Mouse (Mus musculus) spleen, postnatal 10 days (tissue): ENCODE measurements around the gene Tns3.

Experiments used
- DNase-seq, 2 experiments: peaks; one replicate each; pipeline ENCODE4 v3.0.0; 2021 to 2022; ENCODE audit warnings: low spot score in 2 of 2

Gene Tns3

DNA sequence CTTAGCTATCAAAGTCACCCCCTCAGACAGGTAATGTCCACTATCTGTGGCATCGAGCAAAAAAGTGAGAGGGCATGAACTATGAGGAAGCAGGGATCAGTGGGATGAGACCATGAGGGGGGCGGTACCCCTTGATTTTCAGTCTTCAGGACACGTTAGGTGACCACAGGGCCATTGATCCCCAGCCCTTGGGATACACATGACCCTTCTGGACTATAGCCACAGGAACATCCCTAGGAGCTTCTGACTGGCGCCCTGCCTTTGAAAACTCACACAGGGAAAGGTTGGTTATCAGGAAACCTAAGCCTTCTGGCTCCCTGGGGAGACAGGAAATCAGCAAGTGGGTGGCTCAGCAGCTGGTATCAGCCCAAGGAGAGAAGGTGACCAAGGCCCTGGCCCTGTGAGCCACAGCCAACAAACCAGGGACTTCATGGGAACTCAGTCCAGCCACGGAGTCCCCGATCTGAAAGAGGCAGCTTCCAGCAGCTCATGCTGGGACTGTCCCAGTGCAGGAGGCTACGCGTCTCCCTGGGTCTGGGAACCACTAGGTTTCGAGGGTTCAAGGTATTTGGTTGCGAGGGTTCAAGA is 12.8 kb downstream of the Tns3 start:
- DNase-seq, result no peak

DNA sequence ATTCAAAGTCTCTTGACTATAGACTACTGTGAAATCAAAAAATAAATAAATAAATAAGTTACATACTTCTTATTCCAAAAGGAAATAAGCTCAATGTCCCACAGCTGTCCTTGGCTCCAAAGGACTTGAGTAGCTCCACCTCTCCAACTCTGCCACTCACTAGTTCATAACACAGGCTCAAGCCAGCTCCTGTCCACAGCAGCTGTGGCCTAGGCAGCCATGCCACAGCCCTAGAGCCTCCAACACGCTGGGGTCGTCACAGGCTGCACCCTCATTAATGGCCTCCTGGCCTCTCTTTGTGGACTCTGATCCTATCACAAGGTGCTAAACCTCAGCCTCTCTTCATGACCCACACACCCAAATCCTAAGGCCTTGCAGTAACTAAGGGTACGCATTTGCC is 18.7 kb downstream of the Tns3 start:
- no peak for DNase-seq

DNA sequence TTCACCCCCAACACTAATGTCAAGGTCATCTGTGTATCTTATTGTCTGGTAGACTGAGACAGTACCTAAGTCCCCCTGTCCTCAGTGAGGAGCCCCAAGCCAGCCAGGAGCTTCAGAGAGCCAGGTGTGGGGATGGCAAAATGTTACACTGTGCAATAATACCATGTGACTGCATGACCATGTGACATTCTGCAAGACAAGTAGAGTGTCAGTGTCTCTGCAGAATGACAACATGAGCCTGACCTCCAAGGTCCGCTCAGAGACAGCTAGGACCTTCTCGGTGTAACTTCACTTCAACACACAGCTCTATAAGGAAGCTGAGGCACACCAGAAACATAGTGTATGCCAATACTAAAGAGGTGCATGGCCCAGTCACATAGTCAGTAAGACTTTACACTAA is 20.1 kb downstream of the Tns3 start:
- DNase-seq, result no peak

DNA sequence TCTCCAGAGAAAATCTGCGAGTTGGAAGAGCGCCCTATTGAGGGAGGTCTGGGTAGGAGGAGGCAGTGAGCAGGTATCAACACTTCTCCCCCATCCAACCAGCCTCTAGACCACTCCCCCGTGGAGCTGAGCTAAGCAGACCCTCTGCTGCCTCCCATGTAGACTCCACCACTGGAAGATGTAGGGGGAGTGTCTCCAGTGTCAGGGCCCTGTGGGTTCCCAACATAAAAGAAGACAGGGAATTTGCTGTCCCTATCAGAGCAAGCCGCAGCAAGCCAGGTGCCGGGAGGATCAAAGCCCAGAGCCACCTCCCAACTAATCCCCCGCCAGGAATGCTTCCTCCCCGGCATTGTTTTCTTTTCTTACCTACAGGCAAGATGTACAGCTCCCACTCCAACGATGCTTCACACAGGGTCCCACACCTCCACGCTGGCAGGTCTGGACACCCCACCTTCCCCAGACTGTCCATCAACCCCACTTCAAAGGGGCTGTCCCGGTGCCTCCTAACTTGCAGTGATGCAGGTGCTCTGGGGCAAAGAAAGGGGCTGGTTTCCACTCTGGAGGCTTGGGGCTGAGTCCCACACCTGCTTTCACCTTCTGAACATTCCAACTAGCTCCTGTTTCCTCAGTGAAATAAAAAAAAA is 22.6 kb downstream of the Tns3 start:
- no peak for DNase-seq

DNA sequence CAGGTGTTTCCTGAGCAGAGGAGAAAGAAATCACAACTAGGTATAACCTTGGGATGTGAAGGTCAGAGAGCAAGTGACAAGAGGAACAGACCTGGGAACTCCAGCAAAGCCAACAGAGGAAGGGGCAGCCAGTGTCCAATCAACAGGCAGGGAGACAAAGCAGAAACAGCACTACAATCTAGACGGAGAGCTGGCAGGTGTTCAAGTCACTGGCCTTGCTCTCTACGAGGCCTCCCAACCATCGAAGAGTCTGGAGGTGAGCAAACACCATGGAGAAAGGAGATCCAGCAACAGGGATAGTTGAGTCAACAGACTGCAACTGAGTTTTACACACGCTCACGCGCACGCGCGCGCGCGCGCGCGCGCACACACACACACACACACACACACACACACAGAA is 24.6 kb downstream of the Tns3 start:
- no peak for DNase-seq

DNA sequence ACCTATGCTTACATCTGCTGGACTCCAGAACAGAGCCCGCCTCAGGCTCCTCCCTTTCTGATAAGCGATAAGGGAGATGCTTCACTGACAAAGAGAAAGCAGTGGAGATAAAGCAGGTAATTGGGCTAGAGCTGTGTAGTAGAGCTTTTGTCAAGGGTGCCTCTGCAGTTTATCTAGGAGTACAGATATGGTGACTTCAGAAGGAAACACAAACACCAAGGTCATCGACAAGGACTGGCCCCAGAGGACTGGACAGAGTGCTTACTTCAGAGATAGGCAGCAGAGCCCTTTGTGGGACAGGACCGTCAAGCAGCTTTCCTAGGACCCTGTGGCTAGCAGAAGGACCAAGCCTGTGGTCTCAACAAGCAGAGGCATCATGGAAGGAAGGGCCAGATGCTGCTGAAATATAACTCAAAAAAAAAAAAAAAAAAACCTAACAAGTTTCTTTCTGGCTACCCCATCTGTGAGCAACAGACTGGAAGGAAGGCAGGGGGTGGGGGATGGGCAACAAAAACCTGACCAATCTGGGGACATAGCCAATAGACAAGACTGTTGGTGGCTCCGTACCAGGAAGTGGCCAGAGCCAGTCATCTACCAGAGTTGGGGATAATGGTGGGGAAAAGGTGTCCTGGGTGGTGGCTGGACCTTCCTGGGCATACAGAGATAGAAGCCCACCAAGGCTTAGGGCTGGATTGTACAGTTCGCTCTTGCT is 25.2 kb downstream of the Tns3 start:
- peak in 1 of 2 experiments; percentile 39 for DNase-seq

DNA sequence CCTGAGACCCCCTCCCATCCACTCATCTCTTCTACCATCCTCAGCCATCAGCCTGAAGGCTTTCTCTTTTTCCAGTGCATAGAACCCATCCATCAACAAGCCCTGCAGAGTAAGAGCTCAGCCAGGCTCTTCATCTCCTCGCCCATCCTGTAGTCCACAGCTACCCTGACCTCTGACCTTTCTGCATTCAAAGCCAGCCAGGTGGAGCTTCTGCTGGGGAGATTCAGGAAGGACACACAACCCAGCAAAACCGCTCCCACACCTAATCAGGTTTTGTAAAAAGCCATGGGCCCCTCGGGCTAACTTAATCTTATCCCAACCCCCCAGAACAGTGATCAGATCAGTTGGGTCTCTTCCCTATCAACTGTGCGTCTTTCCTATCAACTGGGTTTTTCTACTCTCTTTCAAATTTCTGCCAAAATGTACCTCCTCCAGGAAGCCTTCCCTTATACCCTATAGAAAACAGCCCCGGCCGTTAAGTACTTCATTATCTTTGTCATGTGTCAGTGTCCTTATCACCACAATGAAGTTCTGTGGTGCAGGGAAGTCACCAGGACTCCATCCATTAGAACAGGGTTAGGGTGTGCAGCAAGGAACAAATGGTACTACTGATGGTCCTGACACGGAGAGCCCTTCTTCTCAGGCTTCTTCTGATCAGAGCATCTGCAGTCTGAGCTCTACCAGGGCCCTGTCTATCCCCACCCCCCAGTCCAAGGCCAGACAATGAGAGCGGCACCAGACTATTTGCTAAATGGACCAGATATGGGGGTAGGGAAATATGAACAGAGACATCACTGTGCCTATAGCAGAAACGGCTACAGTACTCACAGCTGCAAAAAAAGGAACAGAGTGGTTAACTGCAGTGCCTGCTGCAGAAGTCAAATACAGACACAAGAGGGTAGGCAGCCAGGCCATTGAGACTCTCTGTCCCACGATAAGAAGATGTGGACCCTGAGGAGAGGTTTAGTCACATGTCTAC is 26.6 kb downstream of the Tns3 start:
- no peak for DNase-seq

DNA sequence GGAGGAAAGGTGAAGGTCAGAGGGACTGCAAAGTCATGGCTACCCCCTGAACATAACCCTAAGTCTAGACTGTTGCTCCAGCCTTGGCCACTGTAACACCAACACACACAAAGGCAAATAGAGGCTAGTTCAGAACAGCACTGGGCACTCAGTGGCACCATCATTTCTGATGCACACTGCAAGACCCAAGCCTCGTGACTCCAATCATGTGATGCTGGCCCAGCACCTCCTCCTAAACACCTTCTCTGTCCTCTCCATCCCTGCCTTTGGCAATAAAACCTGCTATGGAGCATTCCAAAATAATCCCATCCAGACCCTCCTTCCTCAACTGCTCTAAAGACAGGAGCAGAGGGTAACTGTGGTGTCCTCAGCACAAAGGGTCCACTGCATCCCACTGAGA is 27.7 kb downstream of the Tns3 start:
- DNase-seq, result no peak

DNA sequence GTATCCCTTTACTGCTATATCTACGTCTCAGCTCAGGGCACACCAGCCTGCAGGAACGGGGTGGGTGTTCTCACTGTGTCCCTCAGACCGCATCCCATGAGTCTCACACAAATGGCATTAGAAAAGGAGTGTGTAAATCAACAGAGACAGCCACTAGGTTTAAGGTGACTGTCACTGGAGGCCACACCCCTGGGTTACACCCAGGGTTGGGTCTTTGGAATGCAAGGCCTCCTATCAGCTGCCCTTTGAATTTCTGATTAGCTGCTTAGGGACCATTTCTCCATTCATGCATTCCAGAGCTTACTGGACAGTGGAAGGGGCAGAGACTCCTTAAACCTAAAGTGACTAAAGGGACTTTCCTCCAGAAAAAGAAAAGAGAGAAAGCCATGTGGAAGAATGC is 28.6 kb downstream of the Tns3 start:
- no peak for DNase-seq

DNA sequence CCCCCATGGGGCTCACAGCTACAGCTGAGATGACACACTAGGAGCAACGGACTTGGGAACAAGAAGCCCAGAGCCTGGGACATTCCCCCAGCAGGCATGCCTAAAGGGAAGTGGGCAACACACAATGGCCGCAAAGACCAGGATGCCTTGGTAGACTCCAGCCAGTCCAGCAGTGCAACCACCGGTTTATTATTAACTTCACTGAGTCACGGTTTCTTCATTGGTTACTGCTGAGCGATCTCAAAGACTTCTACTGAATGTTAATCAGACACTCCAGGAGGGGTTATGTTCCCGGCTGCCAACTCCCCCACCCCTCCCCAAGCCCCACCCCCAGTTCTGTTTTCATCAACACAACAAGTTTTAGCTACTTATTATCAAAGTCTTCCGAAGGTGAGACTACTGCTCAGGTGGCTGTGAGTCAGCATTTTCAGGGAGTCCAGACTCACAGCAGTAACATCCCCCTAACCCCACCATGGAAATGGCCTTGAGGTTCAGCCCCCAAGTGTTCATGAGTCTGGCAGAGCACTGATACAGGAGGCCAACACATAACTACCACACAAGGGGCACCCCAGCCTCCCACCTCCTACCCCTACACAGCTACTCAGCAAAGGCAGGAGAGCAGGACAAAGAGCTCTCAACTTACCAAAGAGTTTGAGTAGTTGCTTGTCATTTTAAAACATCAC is 29.5 kb downstream of the Tns3 start:
- DNase-seq, result no peak

DNA sequence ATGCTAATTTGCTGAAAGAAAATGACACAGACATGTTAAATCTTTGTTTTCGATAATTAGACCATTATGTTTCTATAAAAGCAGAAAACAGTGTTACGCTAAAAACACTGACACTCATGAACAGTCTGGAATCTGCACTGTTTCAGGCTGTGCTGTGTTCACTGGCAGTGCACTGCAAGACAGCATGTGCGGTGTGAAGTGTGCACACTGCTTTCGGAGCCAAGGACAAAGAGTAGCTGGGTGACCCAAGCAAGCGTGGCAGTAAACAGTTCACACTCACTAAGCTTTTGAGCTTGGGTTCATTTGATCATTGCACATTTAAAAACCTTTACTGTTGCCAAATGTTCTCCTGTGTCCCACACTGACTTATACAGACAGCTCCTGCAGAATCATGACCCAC is 32.2 kb downstream of the Tns3 start:
- no peak for DNase-seq

DNA sequence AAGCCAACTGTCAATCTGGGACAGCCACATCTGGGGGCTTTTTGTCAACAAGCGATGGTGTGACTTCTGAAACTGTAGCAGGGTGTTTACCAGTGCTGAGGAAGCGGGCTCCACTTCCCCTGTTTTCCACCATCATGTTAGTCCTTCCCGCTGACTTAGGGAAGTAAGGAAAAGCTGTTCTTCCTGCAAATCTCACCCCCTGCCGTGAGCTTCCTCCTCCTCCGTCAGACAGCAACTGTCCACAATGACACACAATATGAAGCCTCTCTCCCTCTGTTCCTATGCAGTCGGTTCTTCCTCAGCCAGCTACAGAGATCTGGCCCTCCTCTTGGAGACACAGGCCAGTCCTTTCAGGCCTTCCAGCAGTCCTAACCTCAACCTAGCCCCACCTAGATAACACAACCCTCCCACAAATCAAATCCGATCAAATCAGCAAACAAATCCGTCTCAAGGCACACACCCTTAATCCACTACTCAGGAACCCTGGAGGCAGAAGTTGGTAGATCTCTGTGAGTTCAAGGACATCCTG is 34.4 kb downstream of the Tns3 start:
- DNase-seq, result no peak

DNA sequence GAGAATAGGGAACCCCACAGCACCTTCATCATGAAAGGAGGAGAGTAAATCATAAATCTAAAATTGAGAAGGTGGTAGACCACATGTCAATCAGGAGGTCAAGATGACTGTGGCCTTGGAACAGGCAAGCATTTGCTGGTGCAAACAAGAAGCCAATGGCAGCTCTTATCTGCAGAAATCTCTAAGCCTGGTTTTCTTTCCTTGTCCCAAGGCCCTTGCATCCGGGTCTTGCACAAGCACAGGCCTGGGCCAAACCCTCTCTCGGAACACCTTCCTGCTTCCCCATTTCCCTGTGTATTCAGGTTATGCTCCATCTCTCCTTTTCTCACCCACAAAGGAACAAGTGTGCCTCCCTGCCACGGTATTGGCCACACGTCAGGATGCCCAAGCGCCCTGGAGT is 35.0 kb downstream of the Tns3 start:
- DNase-seq, result no peak

DNA sequence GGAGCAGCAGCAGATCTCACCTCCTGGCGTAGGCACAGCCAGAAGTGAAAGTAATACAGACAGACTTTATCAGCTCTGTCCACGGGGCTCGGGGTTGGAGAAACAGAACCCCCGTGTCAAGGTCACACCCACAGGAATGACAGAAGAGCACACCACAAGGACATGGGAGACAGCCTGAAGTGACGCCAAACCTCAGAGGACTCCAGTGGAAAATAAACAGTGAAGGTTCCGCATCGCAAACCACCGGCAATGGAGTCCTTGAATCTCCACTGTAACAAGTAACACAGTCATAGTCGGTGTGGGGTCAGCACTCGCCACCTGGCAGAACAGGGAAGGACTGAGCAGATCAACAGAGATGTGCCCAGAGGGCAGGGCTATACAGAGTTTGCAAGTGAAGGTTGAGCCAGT is 35.5 kb downstream of the Tns3 start:
- no peak for DNase-seq

DNA sequence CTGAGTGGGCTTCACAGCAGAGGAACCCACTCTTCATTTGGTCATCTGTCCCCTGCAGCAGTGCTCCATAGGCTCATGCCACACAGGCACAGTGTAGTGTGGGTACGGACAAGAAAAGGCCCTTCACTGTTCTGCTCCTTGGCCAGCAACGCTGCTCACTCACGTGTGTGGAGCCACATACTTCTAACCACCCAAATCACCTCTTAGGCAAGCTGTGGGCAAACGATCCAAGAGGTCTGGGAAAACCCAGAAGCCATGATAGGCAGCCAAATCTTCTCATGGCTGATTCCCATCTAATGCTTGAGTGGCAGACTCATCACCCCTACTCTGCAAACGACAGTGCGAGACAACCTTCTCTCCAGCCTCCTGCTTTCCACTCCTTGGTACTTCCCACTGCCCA is 37.2 kb downstream of the Tns3 start:
- no peak for DNase-seq

DNA sequence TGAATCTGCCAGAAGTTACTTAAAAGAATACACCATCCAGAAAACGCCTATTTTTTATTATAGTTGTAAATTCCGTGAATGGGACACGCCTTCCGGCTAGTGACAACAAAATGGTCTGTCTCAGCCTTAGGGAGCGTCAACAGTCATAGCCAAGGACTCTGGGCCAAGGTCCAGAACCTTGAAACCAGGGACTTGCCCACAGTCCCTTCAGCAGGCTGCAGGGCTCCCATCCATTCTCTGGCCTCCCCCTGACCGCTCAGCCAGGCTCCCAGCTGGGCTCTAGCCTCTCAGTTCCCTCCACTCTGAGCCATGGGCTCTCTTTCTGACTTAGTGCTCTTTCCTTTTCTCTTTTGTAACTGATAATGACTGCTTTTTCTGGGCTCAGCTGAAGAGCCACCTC is 37.6 kb downstream of the Tns3 start:
- DNase-seq, result no peak

DNA sequence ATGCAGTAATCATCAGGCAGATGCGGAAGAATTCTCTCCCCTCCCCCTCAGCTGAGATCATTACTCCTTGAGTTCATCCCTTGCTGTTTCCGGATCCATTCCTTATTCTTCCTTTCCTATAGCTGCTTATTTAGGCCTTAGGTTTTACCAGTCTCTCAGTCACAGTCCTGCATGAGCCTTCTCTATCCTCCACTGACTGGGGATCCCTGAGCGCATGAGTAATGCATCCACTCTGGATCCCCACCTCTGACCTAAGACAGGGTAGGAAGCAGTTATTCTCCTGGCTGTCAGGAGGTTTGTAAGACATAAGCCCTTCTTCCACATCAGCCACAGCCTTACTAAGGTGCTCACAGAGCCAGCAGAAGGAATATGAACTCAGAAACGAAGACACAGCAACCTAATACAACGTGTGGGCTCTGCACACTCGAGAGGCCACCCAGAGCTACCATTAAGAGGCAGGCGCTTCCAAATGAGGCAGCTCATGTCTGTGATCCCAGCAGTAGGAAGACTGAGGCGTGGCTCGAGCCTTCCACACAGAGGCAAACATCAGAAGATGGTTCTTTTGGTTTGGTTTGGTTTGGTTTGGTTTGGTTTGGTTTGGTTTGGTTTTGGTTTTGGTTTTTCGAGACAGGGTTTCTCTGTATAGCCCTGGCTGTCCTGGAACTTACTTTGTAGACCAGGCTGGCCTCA is 38.3 kb downstream of the Tns3 start:
- DNase-seq, result no peak

DNA sequence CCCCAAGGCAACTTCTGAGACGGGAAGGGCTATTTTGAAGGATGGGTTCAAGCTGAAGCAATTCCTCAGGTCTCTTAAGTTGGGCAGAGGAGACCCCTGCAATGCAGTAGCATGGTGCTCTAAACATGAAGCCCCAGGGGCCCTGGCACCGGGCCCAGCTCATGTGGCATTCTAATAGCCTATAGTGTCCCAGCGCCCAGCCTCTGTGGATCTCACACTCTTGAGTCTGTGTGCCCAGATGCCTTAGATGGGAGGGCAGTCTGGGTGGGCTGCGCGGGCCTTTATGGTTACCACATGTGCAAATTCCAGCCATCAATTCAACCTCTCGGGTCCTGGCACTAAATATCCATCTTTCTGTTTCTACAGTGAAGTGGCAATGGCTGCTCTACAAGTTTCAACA is 38.9 kb downstream of the Tns3 start:
- DNase-seq, result no peak

DNA sequence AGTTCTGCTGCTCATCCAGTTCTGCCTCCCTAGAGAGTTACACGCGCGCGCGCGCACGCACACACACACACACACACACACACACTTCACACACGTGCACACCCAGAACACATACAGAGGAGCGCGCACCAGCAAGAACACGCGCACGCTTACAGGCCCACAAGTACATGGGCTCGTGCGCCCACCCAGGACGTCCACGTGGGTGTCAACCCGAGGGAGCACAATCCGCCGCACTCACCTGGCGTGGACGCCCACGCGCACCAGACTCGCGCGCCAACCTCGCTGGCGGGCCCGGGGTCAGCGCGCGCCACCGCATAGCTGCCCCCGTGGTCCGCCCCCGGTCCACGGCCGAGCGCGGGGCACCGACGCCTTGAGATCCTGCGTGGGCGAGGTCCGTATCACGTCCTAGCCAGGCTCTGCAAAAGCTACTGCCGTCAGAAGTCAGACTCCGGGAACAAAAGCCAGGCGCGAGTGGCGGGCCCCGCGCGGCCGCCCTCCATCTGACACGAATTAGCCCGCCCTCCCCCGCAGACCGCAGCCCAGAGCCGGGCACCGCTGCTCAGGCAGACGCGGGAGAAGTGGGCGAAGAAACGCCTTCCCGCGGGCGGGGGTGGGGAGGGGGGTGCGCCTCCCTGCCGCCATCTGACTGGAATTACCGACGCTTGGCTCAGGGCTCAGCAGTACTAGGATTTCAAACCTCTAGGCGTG is 40.0 kb downstream of the Tns3 start:
- DNase-seq, result peak in 1 of 2 experiments; percentile 33

DNA sequence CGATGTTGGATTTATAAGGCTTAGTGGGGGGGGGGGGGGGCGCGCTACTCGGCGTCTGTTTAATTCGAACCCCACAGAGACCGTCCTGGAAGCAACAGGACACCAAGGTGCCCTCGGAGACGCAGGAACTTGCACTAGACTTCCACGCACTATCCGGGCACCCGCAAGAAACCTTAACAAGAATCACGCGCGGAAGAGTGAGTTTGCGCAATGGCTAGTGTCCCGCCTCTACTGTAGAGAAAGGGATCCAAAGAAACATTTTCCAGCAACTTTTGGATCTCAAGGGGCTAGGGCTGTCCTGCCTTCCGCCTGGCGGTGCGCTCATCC is 40.5 kb downstream of the Tns3 start:
- DNase-seq, result no peak
